Mouse (Mus musculus) kidney, adult 2 months (tissue): Measurements from ENCODE around the gene Prss44.
"Not testable (repeated sequence)": the region's sequence is repeated elsewhere in the genome, so short reads cannot be mapped to it uniquely, and the experiment has no call there.

Experiments
- CTCF ChIP-seq: fragments of 200-500 bp; conservative IDR thresholded peaks from 2 replicates; pipeline ENCODE4 v1.5.1; 2011; ENCODE audit warnings: low read depth, mild to moderate bottlenecking, control low read depth, low read length, moderate library complexity, mixed read lengths; ENCODE audit not compliant: insufficient read depth, insufficient read length
- POLR2A ChIP-seq: fragments of 200-500 bp; IDR thresholded peaks from one replicate; pipeline ENCODE4 v1.6.1; 2011; ENCODE audit warnings: low read depth, low read length, control low read depth

- TF ChIP-seq POLR2A, CTCF: not testable (repeated sequence)
These were observed 6.8 kb downstream of the Prss44 start for GRCm38 (mm10) chr9:110820546-110820945.
